Mouse (Mus musculus) embryonic facial prominence, embryonic 11.5 days (tissue): ENCODE results near the gene Rtn2. TPM values are rescaled to one million over a fixed set of nuclear protein-coding genes. Genes with fewer than 3 reads are reported as not detected.
A peak's percentile ranks its signal among the peaks of the same experiment; 100 is the strongest.
"Not testable (repeated sequence)": the region's sequence is repeated elsewhere in the genome, so short reads cannot be mapped to it uniquely, and the experiment has no call there.

Experiments
- ATAC-seq: fragments of 200-750 bp; cut with Nextera tagmentation; replicated peaks from 2 replicates; pipeline ENCODE4 v1.8.0; 2017; ENCODE audit warnings: low read depth; ENCODE audit not compliant: insufficient number of reproducible peaks, low FRiP score, low TSS enrichment
- DNase-seq: peaks from one replicate; pipeline ENCODE4 v3.0.0-alpha.2; 2015; ENCODE audit warnings: low spot score
- H3K27ac ChIP-seq: fragments of 300-500 bp; sonication (generic); replicated peaks from 2 replicates; pipeline ENCODE4 v1.5.1; 2014; ENCODE audit warnings: mild to moderate bottlenecking, low read depth, low read length, control low read depth
- H3K27me3 ChIP-seq: fragments of 300-500 bp; sonication (generic); 2 replicates; pipeline ENCODE4 v1.6.1; 2014; ENCODE audit warnings: mild to moderate bottlenecking, low read length, moderate library complexity, mixed read lengths; ENCODE audit not compliant: control insufficient read depth, insufficient read depth
- H3K36me3 ChIP-seq: fragments of 300-500 bp; sonication (generic); replicated peaks from 2 replicates; pipeline ENCODE4 v1.6.1; 2014; ENCODE audit warnings: low read depth, mild to moderate bottlenecking, low read length, moderate library complexity, mixed read lengths; ENCODE audit not compliant: control insufficient read depth, insufficient read depth
- H3K4me1 ChIP-seq: fragments of 300-500 bp; sonication (generic); 2 replicates; pipeline ENCODE4 v1.6.1; 2014; ENCODE audit warnings: low read length, mixed read lengths; ENCODE audit not compliant: control insufficient read depth, insufficient read depth
- H3K4me2 ChIP-seq: fragments of 300-500 bp; sonication (generic); 2 replicates; pipeline ENCODE4 v1.6.1; 2014; ENCODE audit warnings: low read depth, mild to moderate bottlenecking, control low read depth, low read length, moderate library complexity
- H3K4me3 ChIP-seq: fragments of 300-500 bp; sonication (generic); 2 replicates; pipeline ENCODE4 v1.5.1; 2014; ENCODE audit warnings: low read depth, low read length, control low read depth
- H3K9ac ChIP-seq: fragments of 300-500 bp; sonication (generic); replicated peaks from 2 replicates; pipeline ENCODE4 v1.6.1; 2014; ENCODE audit warnings: mild to moderate bottlenecking, control low read depth, low read length
- H3K9me3 ChIP-seq: fragments of 300-500 bp; sonication (generic); replicated peaks from 2 replicates; pipeline ENCODE4 v1.6.1; 2016; ENCODE audit warnings: mild to moderate bottlenecking, low read length, inconsistent platforms, mixed read lengths; ENCODE audit not compliant: control insufficient read depth
- WGBS: fragments of 180-500 bp; shearing (Covaris S2); extraction: QIAGEN DNeasy Blood & Tissue Kit; methylation state at CpG from one replicate; pipeline ENCODE4 v1.1.7; 2014; 5-methylcytosine and 5-hydroxymethylcytosine counted together
- polyA plus RNA-seq: library from polyadenylated mRNA; unstranded; fragments of >200 nt; fragmentation: Nextera tagmentation; extraction: Ambion mirVana; gene quantifications from 2 replicates; pipeline ENCODE4 v1.2.1, GENCODE M21; 2014

Gene Rtn2
- polyA plus RNA-seq, 1 experiment from 2014 or later, result 15.8 TPM

GRCm38 (mm10) chr7:19281680-19282304 is 632 bp upstream of the Rtn2 start:
- H3K4me2 ChIP-seq, H3K36me3 ChIP-seq, H3K27ac ChIP-seq, H3K4me1 ChIP-seq, H3K9ac ChIP-seq, ATAC-seq, H3K9me3 ChIP-seq: not testable (repeated sequence)
- Histone ChIP-seq H3K4me3 (peak overlapping the region; percentile 55; the same call in 1 of the 2 replicates), H3K27me3 (peaks cover 31% of the 10 kb centered on the region)
- peak; percentile 48 for DNase-seq
- WGBS, result 31% methylated on average over 6 of the region's 6 CpGs

GRCm38 (mm10) chr7:19282791-19283405 is 474 bp downstream of the Rtn2 start:
- Histone ChIP-seq H3K36me3 (no peaks in the 10 kb centered on the region), H3K9ac (peak overlapping the region; percentile 57), H3K9me3 (no peaks in the 10 kb centered on the region), H3K4me1 (peaks cover 9% of the 10 kb centered on the region; the same call in 1 of the 2 replicates), H3K27ac (no peak overlapping the region), H3K27me3 (peaks cover 27% of the 10 kb centered on the region), H3K4me3 (peak overlapping the region; percentile 55), H3K4me2 (peak overlapping the region; percentile 83)
- 2% methylated on average over 32 of the region's 35 CpGs for WGBS
- ATAC-seq (peak; percentile 53), DNase-seq (peak; percentile 81)

GRCm38 (mm10) chr7:19283406-19283804 is 981 bp downstream of the Rtn2 start:
- Histone ChIP-seq H3K4me2 (peak overlapping the region; percentile 83), H3K9ac (peak overlapping the region; percentile 57; the same call in 1 of the 2 replicates), H3K27me3 (peaks cover 22% of the 10 kb centered on the region), H3K4me3 (peak overlapping the region; percentile 55), H3K4me1 (peaks cover 9% of the 10 kb centered on the region; the same call in 1 of the 2 replicates), H3K36me3 (no peaks in the 10 kb centered on the region), H3K9me3 (no peaks in the 10 kb centered on the region), H3K27ac (no peak overlapping the region)
- 47% methylated on average over 14 of the region's 14 CpGs for WGBS
- DNase-seq (no peak), ATAC-seq (no peak)

GRCm38 (mm10) chr7:19284763-19285162 is 2.3 kb downstream of the Rtn2 start:
- no peak overlapping the region for H3K4me2 ChIP-seq
- no peaks in the 10 kb centered on the region for H3K36me3 ChIP-seq
- no peak overlapping the region for H3K27ac ChIP-seq
- ATAC-seq, result no peak
- H3K9ac ChIP-seq, result no peak overlapping the region
- no peak overlapping the region for H3K4me3 ChIP-seq
- DNase-seq, result peak; percentile 70
- WGBS, result 23% methylated on average over 4 of the region's 4 CpGs
- H3K27me3 ChIP-seq, result peaks cover 10% of the 10 kb centered on the region
- no peaks in the 10 kb centered on the region for H3K9me3 ChIP-seq
- peaks cover under 1% of the 10 kb centered on the region; the same call in 1 of the 2 replicates for H3K4me1 ChIP-seq

GRCm38 (mm10) chr7:19290969-19291596 is 8.7 kb downstream of the Rtn2 start:
- Histone ChIP-seq H3K36me3 (no peaks in the 10 kb centered on the region), H3K4me1 (no peaks in the 10 kb centered on the region; the same call in 1 of the 2 replicates), H3K27ac (peak overlapping the region; percentile 3; the same call in 1 of the 2 replicates), H3K4me2 (peak overlapping the region; percentile 56), H3K4me3 (peak overlapping the region; percentile 26), H3K9me3 (no peaks in the 10 kb centered on the region), H3K9ac (peak overlapping the region; percentile 46; the same call in 1 of the 2 replicates), H3K27me3 (no peaks in the 10 kb centered on the region)
- ATAC-seq (no peak), DNase-seq (peak; percentile 53)
- under 1% methylated on average over 20 of the region's 20 CpGs for WGBS

- Histone ChIP-seq H3K27me3 (no peaks in the 10 kb centered on the region), H3K27ac (no peak overlapping the region), H3K4me1 (no peaks in the 10 kb centered on the region; the same call in 1 of the 2 replicates), H3K9ac (peak overlapping the region; percentile 14), H3K4me3 (no peak overlapping the region; the same call in 1 of the 2 replicates), H3K4me2 (peak overlapping the region; percentile 26), H3K36me3 (no peaks in the 10 kb centered on the region), H3K9me3 (no peaks in the 10 kb centered on the region)
- ATAC-seq (peak; percentile 54), DNase-seq (peak; percentile 98)
- 12% methylated on average over 21 of the region's 22 CpGs for WGBS
Measured at GRCm38 (mm10) chr7:19295503-19296185, 13.2 kb downstream of the Rtn2 start.

GRCm38 (mm10) chr7:19297034-19297433 is 14.6 kb downstream of the Rtn2 start:
- ATAC-seq, result no peak
- no peaks in the 10 kb centered on the region for H3K36me3 ChIP-seq
- no peak overlapping the region for H3K4me2 ChIP-seq
- H3K27ac ChIP-seq, result no peak overlapping the region
- no peak overlapping the region for H3K4me3 ChIP-seq
- H3K9me3 ChIP-seq, result no peaks in the 10 kb centered on the region
- no peak overlapping the region for H3K9ac ChIP-seq
- H3K27me3 ChIP-seq, result peaks cover 4% of the 10 kb centered on the region; the same call in 1 of the 2 replicates
- no peak for DNase-seq
- WGBS, result 87% methylated on average over 6 of the region's 6 CpGs
- H3K4me1 ChIP-seq, result no peaks in the 10 kb centered on the region
